Mouse (Mus musculus) stomach, postnatal 0 days (tissue): ENCODE results near the gene Stab1.

Source experiments
- CTCF ChIP-seq: IDR thresholded peaks from 2 replicates; pipeline ENCODE4 v1.5.1; 2016; ENCODE audit warnings: antibody characterized with exemption, low read depth, mild to moderate bottlenecking, moderate library complexity
- EP300 ChIP-seq: optimal IDR thresholded peaks from 2 replicates; pipeline ENCODE3; 2016; ENCODE audit warnings: antibody characterized with exemption

GRCm38 (mm10) chr14:31129326-31130235 lies 38.9 kb downstream of the Stab1 start:
- TF ChIP-seq CTCF = no peak
- TF ChIP-seq EP300 = no peak
